Mouse (Mus musculus) forebrain, embryonic 11.5 days (tissue): ENCODE measurements around the gene Stk10. TPM values are rescaled to one million over a fixed set of nuclear protein-coding genes. Genes with fewer than 3 reads are reported as not detected.

Experiments used
- ATAC-seq: fragments of 200-750 bp; cut with Nextera tagmentation; replicated peaks from 2 replicates; pipeline ENCODE4 v1.8.0; 2017; ENCODE audit warnings: moderate TSS enrichment; ENCODE audit not compliant: low FRiP score
- DNase-seq: peaks from one replicate; pipeline ENCODE4 v3.0.0-alpha.2; 2017; ENCODE audit warnings: low spot score
- H3K27ac ChIP-seq: fragments of 300-500 bp; sonication (generic); 2 replicates; pipeline ENCODE4 v1.5.1; 2014; ENCODE audit warnings: low read depth, low read length
- H3K27me3 ChIP-seq: fragments of 300-500 bp; sonication (generic); 2 replicates; pipeline ENCODE4 v1.6.1; 2014; ENCODE audit warnings: mild to moderate bottlenecking, low read length, mixed read lengths; ENCODE audit not compliant: control insufficient read depth, insufficient read depth
- H3K36me3 ChIP-seq: fragments of 300-500 bp; sonication (generic); 2 replicates; pipeline ENCODE4 v1.6.1; 2014; ENCODE audit warnings: mild to moderate bottlenecking, low read length, moderate library complexity, mixed read lengths; ENCODE audit not compliant: control insufficient read depth, insufficient read depth
- H3K4me1 ChIP-seq: fragments of 300-500 bp; sonication (generic); replicated peaks from 2 replicates; pipeline ENCODE4 v1.6.1; 2014; ENCODE audit warnings: low read length, mixed read lengths; ENCODE audit not compliant: control insufficient read depth, insufficient read depth
- H3K4me2 ChIP-seq: fragments of 300-500 bp; sonication (generic); 2 replicates; pipeline ENCODE4 v1.6.1; 2014; ENCODE audit warnings: low read depth, mild to moderate bottlenecking, low read length, moderate library complexity, mixed read lengths; ENCODE audit not compliant: severe bottlenecking
- H3K4me3 ChIP-seq: fragments of 300-500 bp; sonication (generic); 2 replicates; pipeline ENCODE4 v1.5.1; 2014; ENCODE audit warnings: low read depth, low read length
- H3K9ac ChIP-seq: fragments of 300-500 bp; sonication (generic); 2 replicates; pipeline ENCODE4 v1.6.1; 2014; ENCODE audit warnings: low read length
- H3K9me3 ChIP-seq: fragments of 300-500 bp; sonication (generic); 2 replicates; pipeline ENCODE4 v1.6.1; 2016; ENCODE audit warnings: low read length, mixed read lengths; ENCODE audit not compliant: control insufficient read depth
- WGBS: fragments of 180-500 bp; shearing (Covaris S2); extraction: QIAGEN DNeasy Blood & Tissue Kit; methylation state at CpG from one replicate; pipeline ENCODE4 v1.1.7; 2014; 5-methylcytosine and 5-hydroxymethylcytosine counted together
- polyA plus RNA-seq: library from polyadenylated mRNA; unstranded; fragments of >200 nt; fragmentation: Nextera tagmentation; extraction: Ambion mirVana; gene quantifications from 2 replicates; pipeline ENCODE4 v1.2.1, GENCODE M21; 2014

The Stk10 gene
- polyA plus RNA-seq, 1 experiment from 2014 or later, result 1.4 TPM

GRCm38 (mm10) chr11:32549236-32549635 is 16.1 kb downstream of the Stk10 start:
- H3K27me3 ChIP-seq, result no peaks in the 10 kb centered on the region
- no peaks in the 10 kb centered on the region for H3K36me3 ChIP-seq
- no peaks in the 10 kb centered on the region; the same call in 1 of the 2 replicates for H3K4me1 ChIP-seq
- no peaks in the 10 kb centered on the region for H3K9me3 ChIP-seq
- 70% methylated on average over 6 of the region's 6 CpGs for WGBS
- H3K27ac ChIP-seq, result no peak overlapping the region
- no peak overlapping the region for H3K9ac ChIP-seq
- ATAC-seq (no peak), DNase-seq (no peak)
- H3K4me2 ChIP-seq, result no peak overlapping the region
- no peak overlapping the region for H3K4me3 ChIP-seq

GRCm38 (mm10) chr11:32550102-32550501 is 17.0 kb downstream of the Stk10 start:
- Histone ChIP-seq H3K4me2 (no peak overlapping the region), H3K36me3 (no peaks in the 10 kb centered on the region), H3K27ac (no peak overlapping the region), H3K27me3 (no peaks in the 10 kb centered on the region), H3K9me3 (no peaks in the 10 kb centered on the region), H3K4me3 (no peak overlapping the region), H3K9ac (no peak overlapping the region), H3K4me1 (no peaks in the 10 kb centered on the region; the same call in 1 of the 2 replicates)
- 62% methylated on average over 4 of the region's 4 CpGs for WGBS
- no peak for DNase-seq
- ATAC-seq, result no peak

- Histone ChIP-seq H3K9me3 (no peaks in the 10 kb centered on the region), H3K36me3 (no peaks in the 10 kb centered on the region), H3K4me2 (no peak overlapping the region), H3K4me3 (no peak overlapping the region), H3K9ac (no peak overlapping the region), H3K27me3 (no peaks in the 10 kb centered on the region), H3K4me1 (no peaks in the 10 kb centered on the region; the same call in 1 of the 2 replicates), H3K27ac (no peak overlapping the region)
- DNase-seq, result no peak
- no peak for ATAC-seq
- 90% methylated on average over 4 of the region's 4 CpGs for WGBS
Measured at GRCm38 (mm10) chr11:32551056-32551455, 18.0 kb downstream of the Stk10 start.

GRCm38 (mm10) chr11:32551579-32552297 is 18.6 kb downstream of the Stk10 start:
- H3K27ac ChIP-seq, result no peak overlapping the region

GRCm38 (mm10) chr11:32552401-32553090 is 19.4 kb downstream of the Stk10 start:
- ATAC-seq (no peak), DNase-seq (no peak)
- H3K9me3 ChIP-seq, result no peaks in the 10 kb centered on the region
- no peaks in the 10 kb centered on the region; the same call in 1 of the 2 replicates for H3K4me1 ChIP-seq
- H3K4me2 ChIP-seq, result no peak overlapping the region
- no peaks in the 10 kb centered on the region for H3K27me3 ChIP-seq
- H3K4me3 ChIP-seq, result no peak overlapping the region
- WGBS, result 78% methylated on average over 13 of the region's 13 CpGs
- no peak overlapping the region for H3K9ac ChIP-seq
- no peaks in the 10 kb centered on the region for H3K36me3 ChIP-seq
- H3K27ac ChIP-seq, result no peak overlapping the region

More at GRCm38 (mm10) chr11:32551579-32552297, 18.6 kb downstream of the Stk10 start:
- H3K9ac ChIP-seq, result no peak overlapping the region
- no peaks in the 10 kb centered on the region; the same call in 1 of the 2 replicates for H3K4me1 ChIP-seq
- no peaks in the 10 kb centered on the region for H3K27me3 ChIP-seq
- no peak overlapping the region for H3K4me2 ChIP-seq
- H3K9me3 ChIP-seq, result no peaks in the 10 kb centered on the region
- ATAC-seq (peak; percentile 42; the same call in 1 of the 2 replicates), DNase-seq (no peak)
- H3K36me3 ChIP-seq, result no peaks in the 10 kb centered on the region
- no peak overlapping the region for H3K4me3 ChIP-seq
- 56% methylated on average over 12 of the region's 12 CpGs for WGBS

- Histone ChIP-seq H3K36me3 (no peaks in the 10 kb centered on the region), H3K9ac (no peak overlapping the region), H3K4me2 (no peak overlapping the region), H3K4me1 (no peaks in the 10 kb centered on the region; the same call in 1 of the 2 replicates), H3K27ac (no peak overlapping the region), H3K27me3 (no peaks in the 10 kb centered on the region), H3K4me3 (no peak overlapping the region), H3K9me3 (no peaks in the 10 kb centered on the region)
- DNase-seq (no peak), ATAC-seq (no peak)
- 76% methylated on average over 14 of the region's 14 CpGs for WGBS
Measured at GRCm38 (mm10) chr11:32553311-32554140, 20.4 kb downstream of the Stk10 start.

GRCm38 (mm10) chr11:32554141-32555091 is 21.3 kb downstream of the Stk10 start:
- 89% methylated on average over 14 of the region's 14 CpGs for WGBS
- H3K4me1 ChIP-seq, result no peaks in the 10 kb centered on the region; the same call in 1 of the 2 replicates
- no peaks in the 10 kb centered on the region for H3K9me3 ChIP-seq
- H3K4me3 ChIP-seq, result no peak overlapping the region
- H3K27me3 ChIP-seq, result no peaks in the 10 kb centered on the region
- H3K9ac ChIP-seq, result no peak overlapping the region
- no peak for DNase-seq
- H3K27ac ChIP-seq, result no peak overlapping the region
- no peaks in the 10 kb centered on the region for H3K36me3 ChIP-seq
- no peak for ATAC-seq
- no peak overlapping the region for H3K4me2 ChIP-seq
